Mouse (Mus musculus): ENCODE results near the gene 1110057P08Rik. TPM values are rescaled to one million over a fixed set of nuclear protein-coding genes. Genes with fewer than 3 reads are reported as not detected.
"Not testable (repeated sequence)": the region's sequence is repeated elsewhere in the genome, so short reads cannot be mapped to it uniquely, and the experiment has no call there.

Gene 1110057P08Rik
- not detected in 2 replicates for polyA plus RNA-seq (2014; fragmentation: Nextera tagmentation; extraction: Ambion mirVana)

DNA sequence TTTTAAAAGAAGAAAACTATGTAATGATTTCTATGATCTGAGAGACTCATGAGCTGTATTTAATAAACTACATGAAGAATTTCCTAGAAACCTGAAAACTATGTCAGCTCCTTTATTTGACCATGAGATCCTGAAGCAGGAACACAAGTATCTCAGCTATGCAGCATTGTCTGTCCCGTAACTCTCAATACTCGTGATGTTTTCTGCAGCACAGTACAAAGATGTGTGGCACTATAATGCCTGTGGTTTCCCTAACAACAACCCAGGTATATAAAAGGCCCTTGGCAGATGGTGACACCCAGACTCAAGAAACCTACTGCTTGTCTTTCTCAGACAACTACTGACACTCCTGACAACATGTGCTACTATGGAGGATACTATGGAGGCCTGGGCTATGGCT, at the start of gene 1110057P08Rik:
1110057P08Rik (plus strand) TSS at position 301 of the 400 bp plus-strand sequence.
- Histone ChIP-seq H3K27ac (replicated peaks; ENCODE audit: low read depth, low read length) (no peak within 1 kb of the TSS), H3K9me3 (ENCODE audit: control insufficient read depth, low read length) (no peaks in the 10 kb centered on the region), H3K36me3 (ENCODE audit: control insufficient read depth, insufficient read depth, low read length) (no peaks in the 10 kb centered on the region), H3K4me3 (ENCODE audit: low read depth, low read length) (no peak within 1 kb of the TSS), H3K4me2 (ENCODE audit: low read depth, severe bottlenecking) (no peak within 1 kb of the TSS), H3K9ac (ENCODE audit: low read length) (no peak within 1 kb of the TSS), H3K27me3 (ENCODE audit: control insufficient read depth, insufficient read depth, low read length) (no peaks in the 10 kb centered on the region), H3K4me1 (ENCODE audit: control insufficient read depth, insufficient read depth, low read length) (no peaks in the 10 kb centered on the region)
- ATAC-seq (ENCODE audit: insufficient number of reproducible peaks, low FRiP score, low TSS enrichment, low read depth), result no peak
- WGBS, result 88% methylated on average over 2 of the region's 2 CpGs
- DNase-seq (ENCODE audit: low spot score), result no peak

- Histone ChIP-seq H3K4me3 (ENCODE audit: low read depth, low read length) (no peak within 1 kb of the TSS), H3K9ac (ENCODE audit: low read length) (no peak within 1 kb of the TSS), H3K27me3 (ENCODE audit: control insufficient read depth, insufficient read depth, low read length) (no peaks in the 10 kb centered on the region), H3K4me2 (ENCODE audit: low read depth, severe bottlenecking) (no peak within 1 kb of the TSS), H3K4me1 (ENCODE audit: control insufficient read depth, insufficient read depth, low read length) (no peaks in the 10 kb centered on the region), H3K9me3 (ENCODE audit: control insufficient read depth, low read length) (no peaks in the 10 kb centered on the region), H3K27ac (replicated peaks; ENCODE audit: low read depth, low read length) (no peak within 1 kb of the TSS), H3K36me3 (ENCODE audit: control insufficient read depth, insufficient read depth, low read length) (no peaks in the 10 kb centered on the region)
- ATAC-seq (ENCODE audit: insufficient number of reproducible peaks, low FRiP score, low TSS enrichment, low read depth) (no peak), DNase-seq (ENCODE audit: low spot score) (no peak)
- WGBS, result 96% methylated on average over 1 of the region's 1 CpGs
These were observed 34.0 kb upstream of the 1110057P08Rik start, which contains the start of gene Gm6358 for GRCm38 (mm10) chr16:89140551-89140950. Gene Gm6358 (plus strand): TSS chr16:89140851.

GRCm38 (mm10) chr16:89150786-89151185, 23.7 kb upstream of the 1110057P08Rik start, which contains the start of gene Gm10061:
Gene Gm10061 (plus strand): TSS chr16:89151086.
- no peak within 1 kb of the TSS for H3K9ac ChIP-seq (ENCODE audit: low read length)
- H3K4me3 ChIP-seq (ENCODE audit: low read depth, low read length), result no peak within 1 kb of the TSS

DNA sequence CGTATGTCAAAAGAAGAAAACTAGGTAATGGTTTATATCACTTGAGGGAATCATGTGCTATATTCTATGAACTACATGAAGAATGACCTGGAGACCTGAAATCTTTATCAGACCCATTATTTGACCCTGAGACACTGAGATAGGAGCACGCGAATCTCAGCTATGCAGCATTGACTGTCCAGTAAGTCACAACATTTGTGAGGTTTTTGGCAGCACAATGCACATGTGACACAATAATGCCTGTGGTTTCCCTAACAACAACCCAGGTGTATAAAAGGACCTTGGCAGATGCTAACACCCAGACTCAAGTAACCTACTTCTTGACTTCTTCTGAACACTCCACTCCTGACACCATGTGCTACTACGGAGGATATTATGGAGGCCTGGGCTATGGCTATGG, 16.9 kb upstream of the 1110057P08Rik start, which contains the start of gene Gm9789:
Gm9789 (plus strand) TSS at position 301 of the 400 bp plus-strand sequence.
- ATAC-seq (ENCODE audit: insufficient number of reproducible peaks, low FRiP score, low TSS enrichment, low read depth) (no peak), DNase-seq (ENCODE audit: low spot score) (no peak)
- Histone ChIP-seq H3K27ac (replicated peaks; ENCODE audit: low read depth, low read length) (no peak within 1 kb of the TSS), H3K36me3 (ENCODE audit: control insufficient read depth, insufficient read depth, low read length) (no peaks in the 10 kb centered on the region), H3K4me2 (ENCODE audit: low read depth, severe bottlenecking) (no peak within 1 kb of the TSS), H3K4me1 (ENCODE audit: control insufficient read depth, insufficient read depth, low read length) (no peaks in the 10 kb centered on the region), H3K27me3 (ENCODE audit: control insufficient read depth, insufficient read depth, low read length) (no peaks in the 10 kb centered on the region), H3K9ac (ENCODE audit: low read length) (no peak within 1 kb of the TSS), H3K9me3 (ENCODE audit: control insufficient read depth, low read length) (no peaks in the 10 kb centered on the region), H3K4me3 (ENCODE audit: low read depth, low read length) (no peak within 1 kb of the TSS)
- WGBS, result 85% methylated on average over 4 of the region's 4 CpGs

More at GRCm38 (mm10) chr16:89150786-89151185, 23.7 kb upstream of the 1110057P08Rik start, which contains the start of gene Gm10061:
- no peaks in the 10 kb centered on the region for H3K4me1 ChIP-seq (ENCODE audit: control insufficient read depth, insufficient read depth, low read length)
- no peak within 1 kb of the TSS for H3K27ac ChIP-seq (replicated peaks; ENCODE audit: low read depth, low read length)
- H3K9me3 ChIP-seq (ENCODE audit: control insufficient read depth, low read length), result no peaks in the 10 kb centered on the region
- H3K4me2 ChIP-seq (ENCODE audit: low read depth, severe bottlenecking), result no peak within 1 kb of the TSS
- DNase-seq (ENCODE audit: low spot score) (no peak), ATAC-seq (ENCODE audit: insufficient number of reproducible peaks, low FRiP score, low TSS enrichment, low read depth) (no peak)
- H3K27me3 ChIP-seq (ENCODE audit: control insufficient read depth, insufficient read depth, low read length), result no peaks in the 10 kb centered on the region
- H3K36me3 ChIP-seq (ENCODE audit: control insufficient read depth, insufficient read depth, low read length), result no peaks in the 10 kb centered on the region
- 97% methylated on average over 1 of the region's 1 CpGs for WGBS

GRCm38 (mm10) chr16:89169190-89169589, 5.3 kb upstream of the 1110057P08Rik start, which contains the start of gene Gm7735:
Gene Gm7735 (plus strand): TSS chr16:89169490.
- H3K9me3 ChIP-seq (ENCODE audit: control insufficient read depth, low read length); ATAC-seq (ENCODE audit: insufficient number of reproducible peaks, low FRiP score, low TSS enrichment, low read depth); H3K27me3 ChIP-seq (ENCODE audit: control insufficient read depth, insufficient read depth, low read length); H3K36me3 ChIP-seq (ENCODE audit: control insufficient read depth, insufficient read depth, low read length); H3K27ac ChIP-seq (replicated peaks; ENCODE audit: low read depth, low read length); H3K4me2 ChIP-seq (ENCODE audit: low read depth, severe bottlenecking); H3K4me1 ChIP-seq (ENCODE audit: control insufficient read depth, insufficient read depth, low read length); H3K9ac ChIP-seq (ENCODE audit: low read length); DNase-seq (ENCODE audit: low spot score); H3K4me3 ChIP-seq (ENCODE audit: low read depth, low read length): not testable (repeated sequence)

- Histone ChIP-seq H3K9me3 (ENCODE audit: control insufficient read depth, low read length) (no peaks in the 10 kb centered on the region), H3K4me2 (ENCODE audit: low read depth, severe bottlenecking) (no peak overlapping the region), H3K27ac (replicated peaks; ENCODE audit: low read depth, low read length) (no peak overlapping the region), H3K4me3 (ENCODE audit: low read depth, low read length) (no peak overlapping the region), H3K9ac (ENCODE audit: low read length) (no peak overlapping the region), H3K36me3 (ENCODE audit: control insufficient read depth, insufficient read depth, low read length) (no peaks in the 10 kb centered on the region), H3K4me1 (ENCODE audit: control insufficient read depth, insufficient read depth, low read length) (no peaks in the 10 kb centered on the region), H3K27me3 (ENCODE audit: control insufficient read depth, insufficient read depth, low read length) (no peaks in the 10 kb centered on the region)
- whole genome bisulfite sequencing, result 85% methylated on average over 4 of the region's 4 CpGs
- ATAC-seq (ENCODE audit: insufficient number of reproducible peaks, low FRiP score, low TSS enrichment, low read depth), result no peak
- no peak for DNase-seq (ENCODE audit: low spot score)
These were observed 14.1 kb downstream of the 1110057P08Rik start for GRCm38 (mm10) chr16:89188621-89189020.

GRCm38 (mm10) chr16:89205561-89205960, 31.0 kb downstream of the 1110057P08Rik start, which contains the start of gene Krtap20-2:
Gene Krtap20-2 (plus strand): TSS chr16:89205861.
- ATAC-seq (ENCODE audit: insufficient number of reproducible peaks, low FRiP score, low TSS enrichment, low read depth), result no peak
- Histone ChIP-seq H3K9ac (ENCODE audit: low read length) (no peak within 1 kb of the TSS), H3K27me3 (ENCODE audit: control insufficient read depth, insufficient read depth, low read length) (no peaks in the 10 kb centered on the region), H3K4me2 (ENCODE audit: low read depth, severe bottlenecking) (no peak within 1 kb of the TSS), H3K4me3 (ENCODE audit: low read depth, low read length) (no peak within 1 kb of the TSS), H3K4me1 (ENCODE audit: control insufficient read depth, insufficient read depth, low read length) (no peaks in the 10 kb centered on the region), H3K27ac (replicated peaks; ENCODE audit: low read depth, low read length) (no peak within 1 kb of the TSS), H3K36me3 (ENCODE audit: control insufficient read depth, insufficient read depth, low read length) (no peaks in the 10 kb centered on the region), H3K9me3 (ENCODE audit: control insufficient read depth, low read length) (no peaks in the 10 kb centered on the region)
- WGBS, result 74% methylated on average over 1 of the region's 1 CpGs
- no peak for DNase-seq (ENCODE audit: low spot score)

All from limb, embryonic 11.5 days (tissue).